Mouse (Mus musculus) thymus, adult 2 months (tissue): ENCODE data around the gene Ahcyl2.

ENCODE experiments used
- CTCF ChIP-seq: fragments of 200-500 bp; IDR thresholded peaks from 2 replicates; pipeline ENCODE4 v1.5.1; 2012; ENCODE audit warnings: mild to moderate bottlenecking, control low read depth, low read length, moderate library complexity, borderline replicate concordance; ENCODE audit not compliant: control insufficient read depth, poor library complexity, insufficient read depth; ENCODE audit errors: extremely low read depth
- POLR2A ChIP-seq: fragments of 200-500 bp; IDR thresholded peaks from 2 replicates; pipeline ENCODE4 v1.6.1; 2012; ENCODE audit warnings: mild to moderate bottlenecking, low read length, control low read depth, moderate library complexity; ENCODE audit not compliant: control insufficient read depth, poor library complexity, insufficient read depth; ENCODE audit errors: extremely low read depth

- TF ChIP-seq POLR2A (no peak), CTCF (no peak)
Observed at GRCm38 (mm10) chr6:29848808-29849207, 81.0 kb downstream of the Ahcyl2 start.
